Mouse (Mus musculus): ENCODE measurements around the gene Eif4h. TPM values are rescaled to one million over a fixed set of nuclear protein-coding genes. Genes with fewer than 3 reads are reported as not detected.

Gene Eif4h
- total RNA-seq, 2 experiments from 2014 or later = 266 to 273 TPM

DNA sequence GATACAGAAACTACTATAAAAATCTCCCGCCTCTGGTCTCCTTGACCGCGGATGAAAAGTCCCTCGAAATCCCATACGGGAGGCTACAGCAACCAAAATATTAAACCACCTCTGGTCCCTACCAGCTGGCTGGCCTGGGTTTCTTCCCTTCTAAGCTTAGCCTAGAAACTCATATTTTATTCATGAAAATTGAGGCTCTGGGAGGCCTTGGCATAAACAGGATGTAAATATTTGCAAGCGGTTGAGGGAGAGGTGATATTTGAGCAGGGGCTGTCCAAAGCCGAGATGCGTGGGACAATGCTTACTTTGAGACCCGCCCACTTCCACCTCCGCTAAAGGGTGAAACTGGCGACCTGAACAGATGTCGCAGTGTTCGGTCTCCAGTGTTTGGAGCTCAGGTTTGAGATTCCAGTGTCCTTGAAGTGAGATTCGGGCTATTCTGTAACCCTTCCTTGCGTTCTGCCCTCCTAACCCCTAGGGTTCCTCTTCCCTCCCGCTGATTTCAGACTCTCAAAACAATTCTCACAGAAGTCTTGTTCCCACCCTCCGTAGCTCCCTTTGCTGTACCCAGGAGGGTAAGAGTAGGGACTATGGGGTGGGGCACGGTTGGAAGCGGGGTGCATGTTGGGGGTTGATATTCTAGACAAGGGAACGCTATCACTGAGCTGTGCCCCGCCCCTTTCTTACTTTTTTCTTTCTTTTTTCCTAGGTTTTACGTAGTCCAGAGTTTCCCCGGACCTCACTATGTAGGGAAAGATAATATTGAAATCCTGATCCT lies 67.4 kb downstream of the Eif4h start:
- DNase-seq (ENCODE audit: low spot score in 2 of 2) = peak; percentile 32 to 42

Small RNA genes lying within 50 kb of the gene (microRNA-seq; reads per million reads assigned to microRNA genes)
- gene Mir7228 (ENCODE audit: borderline number of aligned reads in 2 of 2) = 0 reads per million in 2 experiments

Other genes starting within 250 kb of the Eif4h start
- 10 to 100 TPM; 44.9 to 71.0 TPM for gene Gtf2ird1, start 182.8 kb downstream of the Eif4h start, total RNA-seq (2021)
- 10 to 100 TPM; 16.7 to 17.7 TPM for gene Clip2, start 87.1 kb downstream of the Eif4h start, total RNA-seq (2021)
- gene Syna, start 79.3 kb downstream of the Eif4h start, total RNA-seq (2021) = not detected
- 10 to 100 TPM; 34.8 to 37.4 TPM for gene Rfc2, start 58.1 kb downstream of the Eif4h start, total RNA-seq (2021)
- 1 to 10 TPM; 5.1 to 5.5 TPM for gene Lat2, start 24.5 kb downstream of the Eif4h start, total RNA-seq (2021)
- gene Limk1, start 49.1 kb upstream of the Eif4h start, total RNA-seq (2021) = 10 to 100 TPM; 20.2 to 21.9 TPM
- gene Eln, start 107.8 kb upstream of the Eif4h start, total RNA-seq (2021) = 10 to 100 TPM in 1 of 2 experiments, 1 to 10 TPM in 1; 9.0 to 18.1 TPM